Mouse (Mus musculus) hindbrain, postnatal 0 days (tissue): ENCODE results near the gene Zkscan5. TPM values are rescaled to one million over a fixed set of nuclear protein-coding genes. Genes with fewer than 3 reads are reported as not detected.
"Not testable (repeated sequence)": the region's sequence is repeated elsewhere in the genome, so short reads cannot be mapped to it uniquely, and the experiment has no call there.

Experiments
- ATAC-seq: fragments of 200-750 bp; cut with Nextera tagmentation; 2 replicates; pipeline ENCODE4 v1.8.0; 2017; ENCODE audit warnings: mild to moderate bottlenecking, moderate TSS enrichment, moderate library complexity
- DNase-seq: peaks from one replicate; pipeline ENCODE4 v3.0.0-alpha.2; 2015; ENCODE audit warnings: low spot score
- H3K27ac ChIP-seq: fragments of 300-500 bp; sonication (generic); 2 replicates; pipeline ENCODE4 v1.5.1; 2014; ENCODE audit warnings: mild to moderate bottlenecking
- H3K27me3 ChIP-seq: fragments of 300-500 bp; sonication (generic); 2 replicates; pipeline ENCODE4 v1.6.1; 2014; ENCODE audit warnings: low read length, mixed read lengths; ENCODE audit not compliant: insufficient read depth
- H3K36me3 ChIP-seq: fragments of 300-500 bp; sonication (generic); 2 replicates; pipeline ENCODE4 v1.6.1; 2014; ENCODE audit warnings: low read length, mixed read lengths; ENCODE audit not compliant: insufficient read depth
- H3K4me1 ChIP-seq: fragments of 300-500 bp; sonication (generic); 2 replicates; pipeline ENCODE4 v1.6.1; 2014; ENCODE audit warnings: antibody characterized with exemption, low read length, mixed read lengths; ENCODE audit not compliant: insufficient read depth
- H3K4me2 ChIP-seq: fragments of 300-500 bp; sonication (generic); 2 replicates; pipeline ENCODE4 v1.6.1; 2014; ENCODE audit warnings: low read depth, mild to moderate bottlenecking, low read length, moderate library complexity, mixed read lengths
- H3K4me3 ChIP-seq: fragments of 300-500 bp; sonication (generic); 2 replicates; pipeline ENCODE4 v1.5.1; 2014; ENCODE audit warnings: low read length
- H3K9ac ChIP-seq: fragments of 300-500 bp; sonication (generic); replicated peaks from 2 replicates; pipeline ENCODE4 v1.6.1; 2014; ENCODE audit warnings: mild to moderate bottlenecking, low read length, moderate library complexity, mixed read lengths
- H3K9me3 ChIP-seq: fragments of 300-500 bp; sonication (generic); 2 replicates; pipeline ENCODE4 v1.6.1; 2016; ENCODE audit warnings: low read length, mixed read lengths
- CTCF ChIP-seq: IDR thresholded peaks from 2 replicates; pipeline ENCODE4 v1.5.1; 2016; ENCODE audit warnings: antibody characterized with exemption, control low read depth, low read depth
- WGBS: fragments of 180-500 bp; shearing (Covaris S2); extraction: QIAGEN DNeasy Blood & Tissue Kit; methylation state at CpG from one replicate; pipeline ENCODE4 v1.1.7; 2014; 5-methylcytosine and 5-hydroxymethylcytosine counted together
- polyA plus RNA-seq: library from polyadenylated mRNA; unstranded; fragments of >200 nt; fragmentation: Nextera tagmentation; extraction: Ambion mirVana; gene quantifications from 2 replicates; pipeline ENCODE4 v1.2.1, GENCODE M21; 2015
- total RNA-seq: library from RNA; depleted of rRNA; stranded (reverse); fragments of >200 nt; gene quantifications from 2 replicates; pipeline ENCODE4 v1.2.3, GENCODE M21; 2014

The Zkscan5 gene
- total and polyA plus RNA-seq, 2 experiments from 2014 or later, result 11.1 to 15.3 TPM

- Histone ChIP-seq H3K9ac (no peak overlapping the region), H3K4me3 (no peak overlapping the region), H3K9me3 (no peaks in the 10 kb centered on the region), H3K36me3 (peaks cover 28% of the 10 kb centered on the region), H3K27me3 (no peaks in the 10 kb centered on the region), H3K27ac (no peak overlapping the region), H3K4me1 (no peaks in the 10 kb centered on the region), H3K4me2 (no peak overlapping the region)
- no peak for DNase-seq
- no peak for TF ChIP-seq CTCF
- WGBS, result 91% methylated on average over 8 of the region's 8 CpGs
- ATAC-seq, result no peak
These were observed 15.6 kb downstream of the Zkscan5 start for GRCm38 (mm10) chr5:145219981-145220380.

DNA sequence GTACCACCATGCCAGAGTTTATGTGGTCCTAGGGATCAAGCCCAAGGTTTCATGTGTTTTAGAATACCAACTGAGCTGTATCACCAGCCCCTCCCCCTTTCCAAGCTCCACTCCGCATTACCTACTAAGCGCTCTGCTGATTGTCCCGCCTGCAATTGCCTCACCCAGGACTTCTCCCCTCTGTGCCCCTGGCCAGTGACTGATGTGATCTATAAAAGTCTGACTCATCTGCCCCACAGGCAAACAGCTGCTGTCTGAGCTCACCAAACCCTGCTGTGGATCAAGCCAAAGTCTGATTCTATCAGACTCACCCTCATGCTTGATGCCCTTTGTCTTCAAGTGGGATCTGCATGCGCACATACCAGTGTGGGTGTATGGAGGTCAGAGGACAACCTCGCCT lies 18.5 kb downstream of the Zkscan5 start:
- H3K4me2 ChIP-seq, result no peak overlapping the region
- peaks cover 27% of the 10 kb centered on the region for H3K36me3 ChIP-seq
- no peak overlapping the region for H3K27ac ChIP-seq
- 86% methylated on average over 5 of the region's 5 CpGs for WGBS
- no peaks in the 10 kb centered on the region for H3K9me3 ChIP-seq
- TF ChIP-seq CTCF, result no peak
- ATAC-seq (no peak), DNase-seq (no peak)
- no peak overlapping the region for H3K4me3 ChIP-seq
- no peaks in the 10 kb centered on the region for H3K27me3 ChIP-seq
- no peak overlapping the region for H3K9ac ChIP-seq
- no peaks in the 10 kb centered on the region for H3K4me1 ChIP-seq

DNA sequence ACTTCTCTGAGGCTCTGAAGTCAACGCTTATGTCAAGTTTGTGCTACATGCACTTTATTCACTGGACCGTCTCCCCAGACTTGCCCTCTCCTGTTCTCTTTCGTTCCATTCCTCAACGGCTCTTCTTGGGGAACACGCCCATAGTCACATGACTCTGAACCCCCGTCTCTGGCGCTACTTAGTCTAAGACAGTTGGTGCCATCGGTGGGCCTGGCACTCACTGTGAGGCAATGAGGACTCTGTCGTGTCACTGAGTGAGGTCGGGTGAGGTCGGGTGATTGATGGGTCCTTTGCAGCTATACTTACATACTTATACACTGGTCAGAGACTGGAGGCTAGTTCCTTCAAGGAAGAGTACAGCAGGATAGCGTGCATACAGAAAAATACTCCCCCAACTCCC lies 19.0 kb downstream of the Zkscan5 start:
- no peaks in the 10 kb centered on the region for H3K4me1 ChIP-seq
- H3K36me3 ChIP-seq, result peaks cover 21% of the 10 kb centered on the region
- H3K9me3 ChIP-seq, result no peaks in the 10 kb centered on the region
- no peak overlapping the region for H3K4me3 ChIP-seq
- TF ChIP-seq CTCF, result no peak
- WGBS, result 80% methylated on average over 12 of the region's 12 CpGs
- H3K9ac ChIP-seq, result no peak overlapping the region
- H3K4me2 ChIP-seq, result no peak overlapping the region
- no peak overlapping the region for H3K27ac ChIP-seq
- ATAC-seq, result no peak
- no peak for DNase-seq
- H3K27me3 ChIP-seq, result no peaks in the 10 kb centered on the region

DNA sequence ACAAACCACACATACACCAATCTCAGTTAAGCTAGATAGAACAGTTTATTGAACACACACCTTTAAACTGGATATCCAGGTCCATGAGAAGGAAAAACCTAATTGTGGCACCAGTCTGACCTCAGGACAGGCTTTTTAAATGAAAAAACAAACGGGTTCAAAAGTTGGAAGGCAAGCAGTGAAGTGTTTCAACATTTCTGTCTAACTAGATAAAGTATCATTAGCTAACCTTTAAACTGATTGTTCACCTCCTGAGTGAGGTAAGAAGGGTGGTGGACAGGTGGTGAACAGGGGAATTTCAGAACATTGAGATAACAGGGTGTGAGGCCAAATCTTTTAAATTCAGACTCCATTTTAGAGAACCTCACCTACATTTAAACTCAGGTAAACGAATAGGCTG lies 22.1 kb downstream of the Zkscan5 start:
- Histone ChIP-seq H3K27ac (no peak overlapping the region), H3K4me3 (no peak overlapping the region), H3K4me1 (no peaks in the 10 kb centered on the region), H3K9me3 (no peaks in the 10 kb centered on the region), H3K9ac (no peak overlapping the region), H3K27me3 (no peaks in the 10 kb centered on the region), H3K4me2 (no peak overlapping the region), H3K36me3 (no peaks in the 10 kb centered on the region)
- no peak for DNase-seq
- no peak for TF ChIP-seq CTCF
- no peak for ATAC-seq
- WGBS, result 57% methylated on average over 2 of the region's 2 CpGs

GRCm38 (mm10) chr5:145229283-145229682 lies 24.9 kb downstream of the Zkscan5 start:
- H3K27me3 ChIP-seq, H3K4me2 ChIP-seq, H3K9me3 ChIP-seq, H3K36me3 ChIP-seq, H3K27ac ChIP-seq, H3K9ac ChIP-seq, H3K4me3 ChIP-seq, H3K4me1 ChIP-seq, ATAC-seq, DNase-seq: not testable (repeated sequence)
- WGBS, result 77% methylated on average over 6 of the region's 6 CpGs

GRCm38 (mm10) chr5:145230641-145231040 lies 26.3 kb downstream of the Zkscan5 start:
- Histone ChIP-seq H3K9ac (no peak overlapping the region; the same call in 1 of the 2 replicates), H3K9me3 (no peaks in the 10 kb centered on the region), H3K4me3 (peak overlapping the region; percentile 100; the same call in 1 of the 2 replicates), H3K4me2 (peak overlapping the region; percentile 84), H3K4me1 (peaks cover 8% of the 10 kb centered on the region; the same call in 1 of the 2 replicates), H3K27ac (peak overlapping the region; percentile 96; the same call in 1 of the 2 replicates), H3K27me3 (no peaks in the 10 kb centered on the region), H3K36me3 (peaks cover 20% of the 10 kb centered on the region; the same call in 1 of the 2 replicates)
- TF ChIP-seq CTCF, result no peak
- DNase-seq, result no peak
- 87% methylated on average over 4 of the region's 4 CpGs for WGBS
- no peak for ATAC-seq

- DNase-seq, result peak; percentile 98
- ATAC-seq, result peak; percentile 99
- Histone ChIP-seq H3K9ac (peak within 1 kb of the TSS; percentile 98), H3K4me1 (peaks cover 8% of the 10 kb centered on the region; the same call in 1 of the 2 replicates), H3K4me2 (peak within 1 kb of the TSS; percentile 84), H3K36me3 (peaks cover 23% of the 10 kb centered on the region; the same call in 1 of the 2 replicates), H3K9me3 (no peaks in the 10 kb centered on the region), H3K27ac (peak within 1 kb of the TSS; percentile 96), H3K27me3 (no peaks in the 10 kb centered on the region), H3K4me3 (peak within 1 kb of the TSS; percentile 100)
- TF ChIP-seq CTCF, result no peak
- WGBS, result under 1% methylated on average over 41 of the region's 42 CpGs
These were observed 27.1 kb downstream of the Zkscan5 start, which contains the start of gene Zfp655 for GRCm38 (mm10) chr5:145231367-145231871. Gene Zfp655 (plus strand): TSS chr5:145231715.
